Mouse (Mus musculus) heart, postnatal 0 days (tissue): Measurements from ENCODE around the gene Grb10. TPM values are rescaled to one million over a fixed set of nuclear protein-coding genes. Genes with fewer than 3 reads are reported as not detected.

Experiments
- ATAC-seq: fragments of 200-750 bp; cut with Nextera tagmentation; 2 replicates; pipeline ENCODE4 v1.8.0; 2017; ENCODE audit warnings: low read depth, moderate number of reproducible peaks, moderate library complexity; ENCODE audit not compliant: insufficient read depth
- DNase-seq: peaks from one replicate; pipeline ENCODE4 v3.0.0-alpha.2; 2016; ENCODE audit warnings: low spot score
- H3K27ac ChIP-seq: fragments of 300-500 bp; sonication (generic); 2 replicates; pipeline ENCODE4 v1.5.1; 2014; ENCODE audit warnings: low read depth, mild to moderate bottlenecking
- H3K27me3 ChIP-seq: fragments of 300-500 bp; sonication (generic); 2 replicates; pipeline ENCODE4 v1.6.1; 2014; ENCODE audit warnings: low read length, mixed read lengths; ENCODE audit not compliant: control insufficient read depth, insufficient read depth
- H3K36me3 ChIP-seq: fragments of 300-500 bp; sonication (generic); replicated peaks from 2 replicates; pipeline ENCODE4 v1.6.1; 2014; ENCODE audit warnings: low read length, mixed read lengths; ENCODE audit not compliant: control insufficient read depth, insufficient read depth
- H3K4me1 ChIP-seq: fragments of 300-500 bp; sonication (generic); 2 replicates; pipeline ENCODE4 v1.6.1; 2014; ENCODE audit warnings: antibody characterized with exemption; ENCODE audit not compliant: control insufficient read depth, insufficient read depth
- H3K4me2 ChIP-seq: fragments of 300-500 bp; sonication (generic); 2 replicates; pipeline ENCODE4 v1.6.1; 2014; ENCODE audit warnings: low read depth, mild to moderate bottlenecking, low read length, moderate library complexity
- H3K4me3 ChIP-seq: fragments of 300-500 bp; sonication (generic); 2 replicates; pipeline ENCODE4 v1.5.1; 2014; ENCODE audit warnings: low read depth, low read length
- H3K9ac ChIP-seq: fragments of 300-500 bp; sonication (generic); replicated peaks from 2 replicates; pipeline ENCODE4 v1.6.1; 2014; ENCODE audit warnings: low read depth, low read length, mixed read lengths
- H3K9me3 ChIP-seq: fragments of 300-500 bp; sonication (generic); replicated peaks from 2 replicates; pipeline ENCODE4 v1.6.1; 2016; ENCODE audit warnings: low read length; ENCODE audit not compliant: control insufficient read depth
- CTCF ChIP-seq: IDR thresholded peaks from 2 replicates; pipeline ENCODE4 v1.5.1; 2016; ENCODE audit warnings: antibody characterized with exemption, control low read depth, low read depth
- EP300 ChIP-seq: IDR thresholded peaks from 2 replicates; pipeline ENCODE4 v1.6.1; 2016; ENCODE audit warnings: antibody characterized with exemption, low read depth
- WGBS: fragments of 180-500 bp; shearing (Covaris S2); extraction: QIAGEN DNeasy Blood & Tissue Kit; methylation state at CpG from one replicate; pipeline ENCODE4 v1.1.7; 2014; 5-methylcytosine and 5-hydroxymethylcytosine counted together
- polyA plus RNA-seq: library from polyadenylated mRNA; unstranded; fragments of >200 nt; fragmentation: Nextera tagmentation; extraction: Ambion mirVana; gene quantifications from 2 replicates; pipeline ENCODE4 v1.2.1, GENCODE M21; 2015
- total RNA-seq: library from RNA; depleted of rRNA; stranded (reverse); fragments of >200 nt; gene quantifications from 2 replicates; pipeline ENCODE4 v1.2.3, GENCODE M21; 2014; ENCODE audit warnings: low replicate concordance

The Grb10 gene
- total and polyA plus RNA-seq, 2 experiments from 2014 or later, result 200 to 687 TPM

GRCm38 (mm10) chr11:11940833-11941681 is 97.4 kb downstream of the Grb10 start:
- DNase-seq (no peak), ATAC-seq (no peak)
- WGBS, result 71% methylated on average over 5 of the region's 5 CpGs
- peaks cover 22% of the 10 kb centered on the region for H3K4me1 ChIP-seq
- H3K9ac ChIP-seq, result no peak overlapping the region
- no peaks in the 10 kb centered on the region for H3K9me3 ChIP-seq
- H3K4me2 ChIP-seq, result no peak overlapping the region
- H3K4me3 ChIP-seq, result no peak overlapping the region
- TF ChIP-seq EP300 (no peak), CTCF (no peak)
- H3K36me3 ChIP-seq, result peaks cover 75% of the 10 kb centered on the region
- H3K27me3 ChIP-seq, result no peaks in the 10 kb centered on the region
- H3K27ac ChIP-seq, result peak overlapping the region; percentile 0; the same call in 1 of the 2 replicates

GRCm38 (mm10) chr11:11939611-11940010 is 98.9 kb downstream of the Grb10 start:
- DNase-seq (peak; percentile 72), ATAC-seq (peak; percentile 79; the same call in 1 of the 2 replicates)
- Histone ChIP-seq H3K36me3 (peaks cover 75% of the 10 kb centered on the region), H3K27me3 (no peaks in the 10 kb centered on the region), H3K9ac (no peak overlapping the region), H3K4me3 (no peak overlapping the region), H3K9me3 (no peaks in the 10 kb centered on the region), H3K4me1 (peaks cover 24% of the 10 kb centered on the region), H3K27ac (peak overlapping the region; percentile 62), H3K4me2 (no peak overlapping the region)
- WGBS, result 20% methylated on average over 3 of the region's 3 CpGs
- TF ChIP-seq EP300, result no peak
- no peak for TF ChIP-seq CTCF

- WGBS, result 75% methylated on average over 1 of the region's 1 CpGs
- Histone ChIP-seq H3K4me3 (no peak overlapping the region), H3K27ac (peak overlapping the region; percentile 62; the same call in 1 of the 2 replicates), H3K36me3 (peaks cover 75% of the 10 kb centered on the region), H3K4me2 (no peak overlapping the region), H3K27me3 (no peaks in the 10 kb centered on the region), H3K9me3 (no peaks in the 10 kb centered on the region), H3K4me1 (peaks cover 24% of the 10 kb centered on the region), H3K9ac (no peak overlapping the region)
- DNase-seq (no peak), ATAC-seq (no peak)
- TF ChIP-seq EP300 (no peak), CTCF (no peak)
Observed at GRCm38 (mm10) chr11:11938591-11938990, 99.9 kb downstream of the Grb10 start.

GRCm38 (mm10) chr11:11937340-11938030 is 101.0 kb downstream of the Grb10 start:
- Histone ChIP-seq H3K4me1 (peaks cover 24% of the 10 kb centered on the region), H3K4me3 (no peak overlapping the region), H3K27ac (peak overlapping the region; percentile 33; the same call in 1 of the 2 replicates), H3K27me3 (no peaks in the 10 kb centered on the region), H3K36me3 (peaks cover 75% of the 10 kb centered on the region), H3K4me2 (no peak overlapping the region), H3K9me3 (no peaks in the 10 kb centered on the region), H3K9ac (no peak overlapping the region)
- ATAC-seq (no peak), DNase-seq (no peak)
- WGBS, result 74% methylated on average over 10 of the region's 10 CpGs
- TF ChIP-seq CTCF, result no peak
- TF ChIP-seq EP300, result no peak

GRCm38 (mm10) chr11:11934808-11935207 is 103.7 kb downstream of the Grb10 start:
- ATAC-seq (no peak), DNase-seq (no peak)
- peaks cover 8% of the 10 kb centered on the region for H3K4me1 ChIP-seq
- no peak overlapping the region for H3K4me2 ChIP-seq
- H3K27me3 ChIP-seq, result no peaks in the 10 kb centered on the region
- peak overlapping the region; percentile 50 for H3K27ac ChIP-seq
- H3K4me3 ChIP-seq, result no peak overlapping the region
- peaks cover 80% of the 10 kb centered on the region for H3K36me3 ChIP-seq
- TF ChIP-seq CTCF (no peak), EP300 (no peak)
- H3K9me3 ChIP-seq, result no peaks in the 10 kb centered on the region
- WGBS, result 70% methylated on average over 8 of the region's 8 CpGs
- no peak overlapping the region for H3K9ac ChIP-seq
